Mouse (Mus musculus) bone marrow, adult 2 months (tissue): ENCODE measurements around the gene Olfr1066.

Source experiments
- CTCF ChIP-seq: fragments of 200-500 bp; IDR thresholded peaks from 2 replicates; pipeline ENCODE4 v1.5.1; 2011; ENCODE audit warnings: low read length, control low read depth; ENCODE audit not compliant: control insufficient read depth, insufficient read depth
- POLR2A ChIP-seq: fragments of 200-500 bp; IDR thresholded peaks from 2 replicates; pipeline ENCODE4 v1.6.1; 2011; ENCODE audit warnings: low read depth, mild to moderate bottlenecking, control low read depth, low read length, borderline replicate concordance; ENCODE audit not compliant: control insufficient read depth

DNA sequence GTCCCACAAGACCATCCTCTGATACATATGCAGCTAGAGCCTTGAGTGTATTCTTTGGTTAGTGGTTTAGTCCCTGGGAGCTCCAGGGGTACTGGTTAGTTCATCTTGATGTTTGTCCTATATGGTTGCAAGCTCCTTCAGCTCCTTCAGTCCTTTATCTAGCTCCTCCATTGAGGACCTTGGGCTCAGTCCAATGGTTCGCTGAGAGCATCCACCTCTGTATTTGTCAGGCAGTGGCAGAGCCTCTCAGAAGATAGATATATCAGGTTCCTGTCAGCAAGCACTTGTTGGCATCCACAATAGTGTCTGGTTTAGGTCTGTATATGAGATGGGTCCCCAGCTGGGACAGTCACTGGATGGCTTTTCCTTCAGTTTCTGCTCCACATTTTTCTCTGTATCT, 4.4 kb upstream of the Olfr1066 start:
- TF ChIP-seq CTCF (no peak), POLR2A (no peak)
